In genomic region chr2:30268371-30268770, GRCm38 (mm10) we compare ENCODE assay signal across 25 mouse cellular contexts. TPM values are rescaled to one million over a fixed set of nuclear protein-coding genes. Genes with fewer than 3 reads are reported as not detected.
A peak's percentile ranks its signal among the peaks of the same experiment; 100 is the strongest.
DNase-seq lines count a peak whose midpoint lies in the region; ATAC-seq and TF ChIP-seq lines count a peak whose summit lies in the region.
"Had no signal": no experiment of that assay in that cellular context is flagged by ENCODE, and none has a peak within 500 bp of the region (broad histone marks: within the 10 kb centered on the region; RNA-seq: fewer than 3 reads in every experiment).

No protein-coding gene starts in this region.

- no peak for ATAC-seq in erythroblast, adult 5-6 weeks (replicated peaks; ENCODE audit: low FRiP score, poor library complexity, severe bottlenecking)
- ATAC-seq: intestine, embryonic 15.5 days had no signal

- no peak overlapping the region for H3K4me3 ChIP-seq in left cerebral cortex, adult 2 months
- H3K4me3 ChIP-seq in bone marrow macrophage, adult 2 months (ENCODE audit: insufficient read depth, low read length) = no peak overlapping the region
- H3K4me3 ChIP-seq in embryonic fibroblast, embryonic 13.5 days (ENCODE audit: insufficient read depth, low read length) = no peak overlapping the region
- H3K4me3 ChIP-seq: embryonic facial prominence, embryonic 13.5 days; forebrain, embryonic 10.5 days; intestine, embryonic 15.5 days; limb, embryonic 12.5 days; lung, embryonic 15.5 days; stomach, embryonic 15.5 days had no signal

- no peak for TF ChIP-seq POLR2A in bone marrow macrophage, adult 2 months (IDR thresholded peaks at IDR 0.05; ENCODE audit: borderline replicate concordance, low read depth, low read length)
- no peak for TF ChIP-seq POLR2A in embryonic fibroblast, embryonic 13.5 days (IDR thresholded peaks at IDR 0.05; ENCODE audit: low read depth, low read length)

- peaks cover 50% of the 10 kb centered on the region for H3K4me1 ChIP-seq in bone marrow macrophage, adult 2 months (ENCODE audit: control insufficient read depth, insufficient read depth, low read length)
- H3K4me1 ChIP-seq in embryonic fibroblast, embryonic 13.5 days (ENCODE audit: control insufficient read depth, insufficient read depth, low read length) = peaks cover 16% of the 10 kb centered on the region

- TF ChIP-seq CTCF in left cerebral cortex, adult 2 months (IDR thresholded peaks at IDR 0.05) = no peak
- no peak for TF ChIP-seq CTCF in bone marrow macrophage, adult 2 months (IDR thresholded peaks at IDR 0.05; ENCODE audit: low read depth, low read length)
- TF ChIP-seq CTCF in embryonic fibroblast, embryonic 13.5 days (IDR thresholded peaks at IDR 0.05; ENCODE audit: borderline replicate concordance, insufficient read depth, low read length) = no peak

- intact Hi-C loops in left cerebral cortex, adult 2 months (cut with DNase I) = no loop called here
- intact Hi-C loops in left cerebral cortex, postnatal 14 days (cut with DNase I) = loop anchor here (5.0 kb wide), 1 partner anchor 101 kb away; no protein-coding TSS in a partner anchor

- peak overlapping the region; percentile 30; the same call in 1 of the 2 replicates for H3K27ac ChIP-seq in left cerebral cortex, adult 2 months
- peak overlapping the region; percentile 58 for H3K27ac ChIP-seq in bone marrow macrophage, adult 2 months (ENCODE audit: insufficient read depth, low read depth, low read length)
- peak overlapping the region; percentile 99 for H3K27ac ChIP-seq in embryonic fibroblast, embryonic 13.5 days (ENCODE audit: insufficient read depth, low read length)
- H3K27ac ChIP-seq: embryonic facial prominence, embryonic 13.5 days; forebrain, embryonic 10.5 days; hindbrain, embryonic 14.5 days; intestine, embryonic 15.5 days; limb, embryonic 12.5 days; lung, embryonic 15.5 days; stomach, embryonic 15.5 days had no signal

- peak; percentile 93 for DNase-seq in heart, adult 11 months
- no peak for DNase-seq in heart, adult 9 months (ENCODE audit: low spot score in 2 of 2)
- no peak for DNase-seq in left cerebral cortex, adult 2 months (ENCODE audit: extremely low spot score in 1 of 2, low spot score in 2 of 2)
- DNase-seq in left cerebral cortex, postnatal 14 days (ENCODE audit: low spot score in 2 of 2) = no peak
- DNase-seq: cerebellum, adult 2 months; gastrocnemius, postnatal 14 days; right cerebral cortex, adult 18-20 months; spleen, adult 18-20 months had no signal

RNA-seq across cellular contexts. Expression of gene Phyhd1, which starts 2.4 kb away (rescaled TPM):
- total RNA-seq in left cerebral cortex, adult 2 months (2021) = 10 to 100 TPM; 21.7 to 27.3 TPM
- 10 to 100 TPM; 14.1 to 25.7 TPM for total RNA-seq in left cerebral cortex, postnatal 14 days (2021)
- polyA plus RNA-seq in bone marrow macrophage, adult 2 months (2012; ENCODE audit: insufficient read depth, insufficient read length, missing spikeins) = 8.2 and 15.3 TPM in 2 replicates
- polyA plus RNA-seq in embryonic fibroblast, embryonic 13.5 days (2011; ENCODE audit: insufficient read length, low read depth, missing spikeins) = 81.8 and 101 TPM in 2 replicates
- 2.7 TPM in 1 of 2 replicates, not detected in the other for total RNA-seq in erythroblast, adult 5-6 weeks (2015; ENCODE audit: low replicate concordance)
- total RNA-seq in erythroblast, adult 5-6 weeks (2017; ENCODE audit: low replicate concordance) = 1.3 and 5.6 TPM in 2 replicates

RNA-seq across cellular contexts. Expression of gene Gm28038, which starts 12.5 kb away (rescaled TPM):
- not detected for total RNA-seq in left cerebral cortex, adult 2 months (2021)
- not detected for total RNA-seq in left cerebral cortex, postnatal 14 days (2021)
- polyA plus RNA-seq in bone marrow macrophage, adult 2 months (2012; ENCODE audit: insufficient read depth, insufficient read length, missing spikeins) = 3.5 TPM in 1 of 2 replicates, not detected in the other
- 37.7 and 57.8 TPM in 2 replicates for polyA plus RNA-seq in embryonic fibroblast, embryonic 13.5 days (2011; ENCODE audit: insufficient read length, low read depth, missing spikeins)
- not detected in 2 replicates for total RNA-seq in erythroblast, adult 5-6 weeks (2015; ENCODE audit: low replicate concordance)
- total RNA-seq in erythroblast, adult 5-6 weeks (2017; ENCODE audit: low replicate concordance) = not detected in 2 replicates
- total RNA-seq: G1E; layer of hippocampus, adult 18-20 months; left cerebral cortex, adult 18-20 months; megakaryocyte progenitor cell, adult 5-6 weeks; midbrain, postnatal 0 days had no signal
- polyA plus RNA-seq: cerebellum, adult 2 months; embryonic facial prominence, embryonic 13.5 days; forebrain, embryonic 10.5 days; G1E; heart, postnatal 0 days; hindbrain, embryonic 14.5 days; intestine, embryonic 15.5 days; kidney, embryonic 16.5 days; limb, embryonic 12.5 days; lung, embryonic 15.5 days; midbrain, postnatal 0 days; stomach, embryonic 15.5 days had no signal

RNA-seq across cellular contexts. Expression of gene Dolk, which starts 17.8 kb away (rescaled TPM):
- 10 to 100 TPM; 22.3 to 25.2 TPM for total RNA-seq in left cerebral cortex, adult 2 months (2021)
- total RNA-seq in left cerebral cortex, postnatal 14 days (2021) = 10 to 100 TPM; 25.8 to 29.2 TPM
- polyA plus RNA-seq in bone marrow macrophage, adult 2 months (2012; ENCODE audit: insufficient read depth, insufficient read length, missing spikeins) = 11.5 and 12.4 TPM in 2 replicates
- 20.0 and 20.7 TPM in 2 replicates for polyA plus RNA-seq in embryonic fibroblast, embryonic 13.5 days (2011; ENCODE audit: insufficient read length, low read depth, missing spikeins)
- 1.2 and 1.7 TPM in 2 replicates for total RNA-seq in erythroblast, adult 5-6 weeks (2015; ENCODE audit: low replicate concordance)
- 2.8 and 3.0 TPM in 2 replicates for total RNA-seq in erythroblast, adult 5-6 weeks (2017; ENCODE audit: low replicate concordance)

RNA-seq across cellular contexts. Expression of gene Nup188, which starts 17.8 kb away (rescaled TPM):
- 10 to 100 TPM; 21.8 to 23.5 TPM for total RNA-seq in left cerebral cortex, adult 2 months (2021)
- 10 to 100 TPM; 20.2 to 20.9 TPM for total RNA-seq in left cerebral cortex, postnatal 14 days (2021)
- 14.9 and 16.0 TPM in 2 replicates for polyA plus RNA-seq in bone marrow macrophage, adult 2 months (2012; ENCODE audit: insufficient read depth, insufficient read length, missing spikeins)
- polyA plus RNA-seq in embryonic fibroblast, embryonic 13.5 days (2011; ENCODE audit: insufficient read length, low read depth, missing spikeins) = 49.0 and 53.0 TPM in 2 replicates
- total RNA-seq in erythroblast, adult 5-6 weeks (2015; ENCODE audit: low replicate concordance) = 14.8 and 22.5 TPM in 2 replicates
- 5.1 and 7.0 TPM in 2 replicates for total RNA-seq in erythroblast, adult 5-6 weeks (2017; ENCODE audit: low replicate concordance)

RNA-seq across cellular contexts. Expression of gene Gm28035, which starts 28.0 kb away (rescaled TPM):
- 10 to 100 TPM; 11.3 to 15.1 TPM for total RNA-seq in left cerebral cortex, adult 2 months (2021)
- 1 to 10 TPM; 7.2 to 9.7 TPM for total RNA-seq in left cerebral cortex, postnatal 14 days (2021)
- 0.91 and 1.6 TPM in 2 replicates for polyA plus RNA-seq in bone marrow macrophage, adult 2 months (2012; ENCODE audit: insufficient read depth, insufficient read length, missing spikeins)
- polyA plus RNA-seq in embryonic fibroblast, embryonic 13.5 days (2011; ENCODE audit: insufficient read length, low read depth, missing spikeins) = 2.3 and 5.8 TPM in 2 replicates
- not detected in 2 replicates for total RNA-seq in erythroblast, adult 5-6 weeks (2015; ENCODE audit: low replicate concordance)
- not detected in 2 replicates for total RNA-seq in erythroblast, adult 5-6 weeks (2017; ENCODE audit: low replicate concordance)
- total RNA-seq: megakaryocyte progenitor cell, adult 5-6 weeks had no signal
- polyA plus RNA-seq: limb, embryonic 12.5 days had no signal

Comparison
In these comparisons a context has a peak if more than half of its experiments do, and no peak if none do; other contexts are left out.
1. H3K27ac ChIP-seq: peak in every context shown above with its lines; median percentile 99 in embryonic fibroblast, embryonic 13.5 days; 58 in bone marrow macrophage, adult 2 months; 30 in left cerebral cortex, adult 2 months.
2. RNA of gene Dolk, which starts 17.8 kb away (total RNA-seq): 25.8 to 29.2 TPM in left cerebral cortex, postnatal 14 days and 22.3 to 25.2 TPM in left cerebral cortex, adult 2 months; 1.2 to 3.0 TPM in erythroblast, adult 5-6 weeks; every median in the first group is over 4 times any median in the second.